Mouse (Mus musculus): ENCODE results near the gene Bicral.

The Bicral gene

GRCm38 (mm10) chr17:46843716-46844115 is 14.6 kb downstream of the Bicral start:
- Histone ChIP-seq H3K4me3 (replicated peaks; ENCODE audit: low read length) (peak overlapping the region; percentile 79), H3K36me3 (ENCODE audit: insufficient read depth, low read length) (peaks cover 39% of the 10 kb centered on the region; the same call in 1 of the 2 replicates), H3K27me3 (ENCODE audit: insufficient read depth, low read length) (no peaks in the 10 kb centered on the region), H3K4me1 (replicated peaks; ENCODE audit: low read depth, low read length) (peaks cover 92% of the 10 kb centered on the region), H3K9me3 (ENCODE audit: low read length) (no peaks in the 10 kb centered on the region)
- TF ChIP-seq NANOG (IDR thresholded peaks at IDR 0.05; ENCODE audit: borderline replicate concordance, low read length) (no peak), POU5F1 (IDR thresholded peaks at IDR 0.05; ENCODE audit: borderline replicate concordance, low read length) (no peak), CTCF (conservative IDR thresholded peaks at IDR 0.05; ENCODE audit: low read length) (no peak)

GRCm38 (mm10) chr17:46843022-46843421 is 15.3 kb downstream of the Bicral start:
- Histone ChIP-seq H3K9me3 (ENCODE audit: low read length) (no peaks in the 10 kb centered on the region), H3K4me3 (replicated peaks; ENCODE audit: low read length) (no peak overlapping the region; the same call in 1 of the 2 replicates), H3K36me3 (ENCODE audit: insufficient read depth, low read length) (peaks cover 39% of the 10 kb centered on the region; the same call in 1 of the 2 replicates), H3K27me3 (ENCODE audit: insufficient read depth, low read length) (no peaks in the 10 kb centered on the region), H3K4me1 (replicated peaks; ENCODE audit: low read depth, low read length) (peaks cover 92% of the 10 kb centered on the region)
- TF ChIP-seq NANOG (IDR thresholded peaks at IDR 0.05; ENCODE audit: borderline replicate concordance, low read length) (no peak), CTCF (conservative IDR thresholded peaks at IDR 0.05; ENCODE audit: low read length) (no peak), POU5F1 (IDR thresholded peaks at IDR 0.05; ENCODE audit: borderline replicate concordance, low read length) (no peak)

- H3K27me3 ChIP-seq (ENCODE audit: insufficient read depth, low read length): no peaks in the 10 kb centered on the region
- peaks cover 94% of the 10 kb centered on the region for H3K4me1 ChIP-seq (replicated peaks; ENCODE audit: low read depth, low read length)
- H3K36me3 ChIP-seq (ENCODE audit: insufficient read depth, low read length): peaks cover 39% of the 10 kb centered on the region; the same call in 1 of the 2 replicates
- H3K9me3 ChIP-seq (ENCODE audit: low read length): no peaks in the 10 kb centered on the region
- TF ChIP-seq CTCF (conservative IDR thresholded peaks at IDR 0.05; ENCODE audit: low read length) (no peak), POU5F1 (IDR thresholded peaks at IDR 0.05; ENCODE audit: borderline replicate concordance, low read length) (no peak), NANOG (IDR thresholded peaks at IDR 0.05; ENCODE audit: borderline replicate concordance, low read length) (no peak)
- H3K4me3 ChIP-seq (replicated peaks; ENCODE audit: low read length): peak overlapping the region; percentile 72
Measured at GRCm38 (mm10) chr17:46840304-46841010, 17.8 kb downstream of the Bicral start.

- H3K4me1 ChIP-seq (replicated peaks; ENCODE audit: low read depth, low read length): peaks cover 85% of the 10 kb centered on the region
- TF ChIP-seq CTCF (conservative IDR thresholded peaks at IDR 0.05; ENCODE audit: low read length) (no peak), POU5F1 (IDR thresholded peaks at IDR 0.05; ENCODE audit: borderline replicate concordance, low read length) (no peak), NANOG (IDR thresholded peaks at IDR 0.05; ENCODE audit: borderline replicate concordance, low read length) (no peak)
- peaks cover 33% of the 10 kb centered on the region; the same call in 1 of the 2 replicates for H3K36me3 ChIP-seq (ENCODE audit: insufficient read depth, low read length)
- no peaks in the 10 kb centered on the region for H3K27me3 ChIP-seq (ENCODE audit: insufficient read depth, low read length)
- no peaks in the 10 kb centered on the region for H3K9me3 ChIP-seq (ENCODE audit: low read length)
- 0 out of 2 replicates have a peak overlapping the region, but pooled peaks have one; percentile 17 for H3K4me3 ChIP-seq (replicated peaks; ENCODE audit: low read length)
Measured at GRCm38 (mm10) chr17:46838396-46838920, 19.8 kb downstream of the Bicral start.

GRCm38 (mm10) chr17:46837897-46838296 is 20.4 kb downstream of the Bicral start:
- Histone ChIP-seq H3K4me3 (replicated peaks; ENCODE audit: low read length) (no peak overlapping the region), H3K36me3 (ENCODE audit: insufficient read depth, low read length) (peaks cover 33% of the 10 kb centered on the region; the same call in 1 of the 2 replicates), H3K4me1 (replicated peaks; ENCODE audit: low read depth, low read length) (peaks cover 85% of the 10 kb centered on the region), H3K27me3 (ENCODE audit: insufficient read depth, low read length) (no peaks in the 10 kb centered on the region), H3K9me3 (ENCODE audit: low read length) (no peaks in the 10 kb centered on the region)
- TF ChIP-seq POU5F1 (IDR thresholded peaks at IDR 0.05; ENCODE audit: borderline replicate concordance, low read length) (no peak), NANOG (IDR thresholded peaks at IDR 0.05; ENCODE audit: borderline replicate concordance, low read length) (no peak), CTCF (conservative IDR thresholded peaks at IDR 0.05; ENCODE audit: low read length) (no peak)

- Histone ChIP-seq H3K4me3 (replicated peaks; ENCODE audit: low read length) (no peak overlapping the region), H3K36me3 (ENCODE audit: insufficient read depth, low read length) (peaks cover 15% of the 10 kb centered on the region; the same call in 1 of the 2 replicates), H3K9me3 (ENCODE audit: low read length) (no peaks in the 10 kb centered on the region), H3K27me3 (ENCODE audit: insufficient read depth, low read length) (no peaks in the 10 kb centered on the region), H3K4me1 (replicated peaks; ENCODE audit: low read depth, low read length) (peaks cover 82% of the 10 kb centered on the region)
- no peak for TF ChIP-seq NANOG (IDR thresholded peaks at IDR 0.05; ENCODE audit: borderline replicate concordance, low read length)
- no peak for TF ChIP-seq POU5F1 (IDR thresholded peaks at IDR 0.05; ENCODE audit: borderline replicate concordance, low read length)
- no peak for TF ChIP-seq CTCF (conservative IDR thresholded peaks at IDR 0.05; ENCODE audit: low read length)
Measured at GRCm38 (mm10) chr17:46835093-46835715, 23.1 kb downstream of the Bicral start.

GRCm38 (mm10) chr17:46832981-46833305 is 25.3 kb downstream of the Bicral start:
- Histone ChIP-seq H3K4me3 (replicated peaks; ENCODE audit: low read length) (no peak overlapping the region), H3K27me3 (ENCODE audit: insufficient read depth, low read length) (no peaks in the 10 kb centered on the region), H3K4me1 (replicated peaks; ENCODE audit: low read depth, low read length) (peaks cover 73% of the 10 kb centered on the region), H3K9me3 (ENCODE audit: low read length) (no peaks in the 10 kb centered on the region), H3K36me3 (ENCODE audit: insufficient read depth, low read length) (peaks cover 17% of the 10 kb centered on the region)
- TF ChIP-seq CTCF (conservative IDR thresholded peaks at IDR 0.05; ENCODE audit: low read length) (no peak), NANOG (IDR thresholded peaks at IDR 0.05; ENCODE audit: borderline replicate concordance, low read length) (no peak), POU5F1 (IDR thresholded peaks at IDR 0.05; ENCODE audit: borderline replicate concordance, low read length) (no peak)
